Mouse (Mus musculus) heart, embryonic 14.5 days (tissue): ENCODE measurements around the gene Tmem185b. TPM values are rescaled to one million over a fixed set of nuclear protein-coding genes. Genes with fewer than 3 reads are reported as not detected.

Experiments
- ATAC-seq: fragments of 200-750 bp; cut with Nextera tagmentation; 2 replicates; pipeline ENCODE4 v1.8.0; 2017; ENCODE audit warnings: low read depth, moderate TSS enrichment; ENCODE audit not compliant: insufficient number of reproducible peaks, insufficient read depth, low FRiP score
- H3K27ac ChIP-seq, 2 experiments: fragments of 200-500 bp in 1 of 2; fragments of 300-500 bp in 1 of 2; sonication (generic) in 1 of 2; replicated peaks in 1 of 2; 2 replicates each; pipeline ENCODE4 v1.5.1; 2012 to 2014; ENCODE audit warnings: low read depth in 2 of 2, low read length in 2 of 2, control low read depth in 1 of 2, mild to moderate bottlenecking in 1 of 2, mixed read lengths in 1 of 2; ENCODE audit not compliant: control insufficient read depth in 1 of 2, insufficient read depth in 1 of 2
- H3K27me3 ChIP-seq: fragments of 300-500 bp; sonication (generic); 2 replicates; pipeline ENCODE4 v1.6.1; 2014; ENCODE audit warnings: mild to moderate bottlenecking, low read length, control low read depth; ENCODE audit not compliant: control insufficient read depth, insufficient read depth
- H3K36me3 ChIP-seq: fragments of 300-500 bp; sonication (generic); 2 replicates; pipeline ENCODE4 v1.6.1; 2014; ENCODE audit warnings: mild to moderate bottlenecking, control low read depth, low read length, mixed read lengths; ENCODE audit not compliant: control insufficient read depth, insufficient read depth
- H3K4me1 ChIP-seq, 2 experiments: fragments of 200-500 bp in 1 of 2; fragments of 300-500 bp in 1 of 2; sonication (generic) in 1 of 2; 2 replicates each; pipeline ENCODE4 v1.6.1; 2012 to 2014; ENCODE audit warnings: low read length in 2 of 2, control low read depth in 1 of 2, mixed read lengths in 1 of 2; ENCODE audit not compliant: control insufficient read depth in 2 of 2, insufficient read depth in 2 of 2
- H3K4me2 ChIP-seq: fragments of 300-500 bp; sonication (generic); 2 replicates; pipeline ENCODE4 v1.6.1; 2014; ENCODE audit warnings: mild to moderate bottlenecking, low read length
- H3K4me3 ChIP-seq, 2 experiments: fragments of 200-500 bp in 1 of 2; fragments of 300-500 bp in 1 of 2; sonication (generic) in 1 of 2; 2 replicates each; pipeline ENCODE4 v1.5.1; 2012 to 2014; ENCODE audit warnings: low read length in 2 of 2, mild to moderate bottlenecking in 2 of 2, control low read depth in 1 of 2, low read depth in 1 of 2, moderate library complexity in 1 of 2; ENCODE audit not compliant: control insufficient read depth in 1 of 2, insufficient read depth in 1 of 2
- H3K9ac ChIP-seq: fragments of 300-500 bp; sonication (generic); 2 replicates; pipeline ENCODE4 v1.6.1; 2014; ENCODE audit warnings: mild to moderate bottlenecking, low read length
- H3K9me3 ChIP-seq: fragments of 300-500 bp; sonication (generic); 2 replicates; pipeline ENCODE4 v1.6.1; 2016; ENCODE audit warnings: low read length, control low read depth; ENCODE audit not compliant: control insufficient read depth
- WGBS: fragments of 180-500 bp; shearing (Covaris S2); extraction: QIAGEN DNeasy Blood & Tissue Kit; methylation state at CpG from one replicate; pipeline ENCODE4 v1.1.7; 2014; 5-methylcytosine and 5-hydroxymethylcytosine counted together
- polyA plus RNA-seq: library from polyadenylated mRNA; unstranded; fragments of >200 nt; fragmentation: Nextera tagmentation; extraction: Ambion mirVana; gene quantifications from 2 replicates; pipeline ENCODE4 v1.2.1, GENCODE M21; 2014

The Tmem185b gene
- polyA plus RNA-seq, 1 experiment from 2014 or later = 25.7 TPM

- 11% methylated on average over 5 of the region's 5 CpGs for WGBS
- peaks cover 27% of the 10 kb centered on the region for H3K36me3 ChIP-seq
- 0 out of 2 replicates have a peak, but pooled peaks cover 12% of the 10 kb centered on the region for H3K9me3 ChIP-seq
- H3K4me1 ChIP-seq = peaks cover 15 to 28% of the 10 kb centered on the region in 2 experiments
- H3K27ac ChIP-seq = peak overlapping the region in 1 of 2 experiments; percentile 86; a peak in 2 of 4 replicates
- peak overlapping the region; percentile 69 to 70; a peak in 3 of 4 replicates for H3K4me3 ChIP-seq
- no peak for ATAC-seq
- peak overlapping the region; percentile 88 for H3K9ac ChIP-seq
- H3K27me3 ChIP-seq = no peaks in the 10 kb centered on the region
- peak overlapping the region; percentile 92 for H3K4me2 ChIP-seq
These were observed 936 bp upstream of the Tmem185b start for GRCm38 (mm10) chr1:119525004-119525444.

- H3K4me1 ChIP-seq = peaks cover 13 to 23% of the 10 kb centered on the region in 2 experiments
- no peak overlapping the region for H3K9ac ChIP-seq
- 86% methylated on average over 13 of the region's 13 CpGs for WGBS
- H3K27me3 ChIP-seq = no peaks in the 10 kb centered on the region
- H3K4me3 ChIP-seq = no peak overlapping the region
- H3K9me3 ChIP-seq = 0 out of 2 replicates have a peak, but pooled peaks cover 12% of the 10 kb centered on the region
- H3K4me2 ChIP-seq = no peak overlapping the region
- no peak for ATAC-seq
- H3K27ac ChIP-seq = no peak overlapping the region
- peaks cover 27% of the 10 kb centered on the region for H3K36me3 ChIP-seq
These were observed 5.0 kb downstream of the Tmem185b start for GRCm38 (mm10) chr1:119530941-119531340.

GRCm38 (mm10) chr1:119532165-119532564 lies 6.2 kb downstream of the Tmem185b start:
- Histone ChIP-seq H3K4me3 (no peak overlapping the region), H3K9ac (no peak overlapping the region), H3K4me1 (peaks cover 6 to 11% of the 10 kb centered on the region in 2 experiments; a peak in 2 of 4 replicates), H3K27me3 (no peaks in the 10 kb centered on the region), H3K27ac (no peak overlapping the region), H3K4me2 (no peak overlapping the region), H3K36me3 (peaks cover 21% of the 10 kb centered on the region), H3K9me3 (0 out of 2 replicates have a peak, but pooled peaks cover 7% of the 10 kb centered on the region)
- 93% methylated on average over 6 of the region's 6 CpGs for WGBS
- ATAC-seq = no peak

- ATAC-seq = no peak
- Histone ChIP-seq H3K36me3 (peaks cover 10% of the 10 kb centered on the region), H3K4me2 (no peak overlapping the region), H3K27me3 (no peaks in the 10 kb centered on the region), H3K4me3 (no peak overlapping the region), H3K9ac (no peak overlapping the region), H3K27ac (no peak overlapping the region), H3K4me1 (peaks cover 5 to 8% of the 10 kb centered on the region in 2 experiments; a peak in 3 of 4 replicates), H3K9me3 (0 out of 2 replicates have a peak, but pooled peaks cover 7% of the 10 kb centered on the region)
- 89% methylated on average over 18 of the region's 18 CpGs for WGBS
These were observed 7.3 kb downstream of the Tmem185b start for GRCm38 (mm10) chr1:119533093-119533805.

- Histone ChIP-seq H3K36me3 (no peaks in the 10 kb centered on the region; the same call in 1 of the 2 replicates), H3K9me3 (no peaks in the 10 kb centered on the region), H3K4me2 (no peak overlapping the region), H3K27ac (no peak overlapping the region), H3K9ac (no peak overlapping the region), H3K4me1 (peaks cover 8 to 9% of the 10 kb centered on the region in 2 experiments; a peak in 3 of 4 replicates), H3K27me3 (no peaks in the 10 kb centered on the region), H3K4me3 (no peak overlapping the region)
- ATAC-seq = no peak
- 94% methylated on average over 5 of the region's 5 CpGs for WGBS
These were observed 8.4 kb downstream of the Tmem185b start for GRCm38 (mm10) chr1:119534341-119534740.

GRCm38 (mm10) chr1:119536122-119536521 lies 10.2 kb downstream of the Tmem185b start:
- 14% methylated on average over 2 of the region's 2 CpGs for WGBS
- no peaks in the 10 kb centered on the region for H3K36me3 ChIP-seq
- no peaks in the 10 kb centered on the region for H3K27me3 ChIP-seq
- peak overlapping the region; percentile 59 to 73 for H3K27ac ChIP-seq
- H3K9me3 ChIP-seq = no peaks in the 10 kb centered on the region
- no peak overlapping the region for H3K9ac ChIP-seq
- peaks cover 8 to 12% of the 10 kb centered on the region in 2 experiments for H3K4me1 ChIP-seq
- ATAC-seq = peak; percentile 35; the same call in 1 of the 2 replicates
- H3K4me2 ChIP-seq = peak overlapping the region; percentile 25; the same call in 1 of the 2 replicates
- no peak overlapping the region for H3K4me3 ChIP-seq

GRCm38 (mm10) chr1:119537651-119538050 lies 11.7 kb downstream of the Tmem185b start:
- ATAC-seq = no peak
- 79% methylated on average over 6 of the region's 6 CpGs for WGBS
- H3K27me3 ChIP-seq = no peaks in the 10 kb centered on the region
- H3K36me3 ChIP-seq = no peaks in the 10 kb centered on the region
- no peak overlapping the region for H3K4me3 ChIP-seq
- H3K27ac ChIP-seq = no peak overlapping the region
- no peaks in the 10 kb centered on the region for H3K9me3 ChIP-seq
- no peak overlapping the region for H3K4me2 ChIP-seq
- no peak overlapping the region for H3K9ac ChIP-seq
- peaks cover 10 to 21% of the 10 kb centered on the region in 2 experiments for H3K4me1 ChIP-seq
